Mouse (Mus musculus): Measurements from ENCODE around the gene 2310034G01Rik. TPM values are rescaled to one million over a fixed set of nuclear protein-coding genes. Genes with fewer than 3 reads are reported as not detected.

The 2310034G01Rik gene
- polyA plus RNA-seq, 1 experiment from 2014 or later = 2.6 TPM

- H3K4me2 ChIP-seq = peak overlapping the region; percentile 81
- H3K36me3 ChIP-seq = peaks cover 32% of the 10 kb centered on the region
- peaks cover 49% of the 10 kb centered on the region for H3K27me3 ChIP-seq
- H3K27ac ChIP-seq = no peak overlapping the region
- no peaks in the 10 kb centered on the region for H3K9me3 ChIP-seq (replicated peaks)
- peaks cover 24% of the 10 kb centered on the region for H3K4me1 ChIP-seq
- ATAC-seq (replicated peaks; ENCODE audit: low FRiP score) = 0 out of 2 replicates have a peak, but pooled peaks have one; percentile 2
- peak overlapping the region; percentile 41 for H3K4me3 ChIP-seq (replicated peaks)
- H3K9ac ChIP-seq = peak overlapping the region; percentile 37
- 2% methylated on average over 47 of the region's 47 CpGs for WGBS
Measured at GRCm38 (mm10) chr19:46308706-46309435, 41.2 kb downstream of the 2310034G01Rik start.

GRCm38 (mm10) chr19:46308303-46308702, 41.8 kb downstream of the 2310034G01Rik start:
- no peak for ATAC-seq (replicated peaks; ENCODE audit: low FRiP score)
- H3K4me3 ChIP-seq (replicated peaks) = peak overlapping the region; percentile 41; the same call in 1 of the 2 replicates

GRCm38 (mm10) chr19:46307781-46308180, 42.3 kb downstream of the 2310034G01Rik start:
- H3K27ac ChIP-seq = no peak overlapping the region
- peaks cover 32% of the 10 kb centered on the region for H3K36me3 ChIP-seq
- WGBS = 82% methylated on average over 16 of the region's 16 CpGs
- no peak overlapping the region for H3K9ac ChIP-seq
- no peaks in the 10 kb centered on the region for H3K9me3 ChIP-seq (replicated peaks)
- peaks cover 28% of the 10 kb centered on the region for H3K4me1 ChIP-seq
- ATAC-seq (replicated peaks; ENCODE audit: low FRiP score) = no peak
- H3K4me3 ChIP-seq (replicated peaks) = no peak overlapping the region
- peaks cover 39% of the 10 kb centered on the region for H3K27me3 ChIP-seq
- H3K4me2 ChIP-seq = no peak overlapping the region

More at GRCm38 (mm10) chr19:46308303-46308702, 41.8 kb downstream of the 2310034G01Rik start:
- peaks cover 28% of the 10 kb centered on the region for H3K4me1 ChIP-seq
- peaks cover 44% of the 10 kb centered on the region for H3K27me3 ChIP-seq
- peak overlapping the region; percentile 81 for H3K4me2 ChIP-seq
- peak overlapping the region; percentile 37; the same call in 1 of the 2 replicates for H3K9ac ChIP-seq
- H3K27ac ChIP-seq = no peak overlapping the region
- H3K9me3 ChIP-seq (replicated peaks) = no peaks in the 10 kb centered on the region
- 70% methylated on average over 16 of the region's 16 CpGs for WGBS
- H3K36me3 ChIP-seq = peaks cover 32% of the 10 kb centered on the region

GRCm38 (mm10) chr19:46306751-46307289, 43.3 kb downstream of the 2310034G01Rik start:
- Histone ChIP-seq H3K36me3 (peaks cover 29% of the 10 kb centered on the region), H3K4me3 (replicated peaks) (no peak overlapping the region), H3K27ac (no peak overlapping the region), H3K9ac (no peak overlapping the region), H3K4me2 (no peak overlapping the region), H3K9me3 (replicated peaks) (no peaks in the 10 kb centered on the region), H3K4me1 (peaks cover 28% of the 10 kb centered on the region), H3K27me3 (peaks cover 32% of the 10 kb centered on the region)
- ATAC-seq (replicated peaks; ENCODE audit: low FRiP score) = no peak
- 85% methylated on average over 9 of the region's 9 CpGs for WGBS

- ATAC-seq (replicated peaks; ENCODE audit: low FRiP score) = no peak
- Histone ChIP-seq H3K27me3 (peaks cover 27% of the 10 kb centered on the region), H3K36me3 (peaks cover 23% of the 10 kb centered on the region), H3K4me3 (replicated peaks) (peak overlapping the region; percentile 76), H3K9me3 (replicated peaks) (no peaks in the 10 kb centered on the region), H3K4me2 (peak overlapping the region; percentile 95), H3K4me1 (peaks cover 28% of the 10 kb centered on the region), H3K27ac (peak overlapping the region; percentile 90; the same call in 1 of the 2 replicates), H3K9ac (peak overlapping the region; percentile 66)
- 44% methylated on average over 4 of the region's 5 CpGs for WGBS
Measured at GRCm38 (mm10) chr19:46306268-46306610, 43.9 kb downstream of the 2310034G01Rik start.

- ATAC-seq (replicated peaks; ENCODE audit: low FRiP score) = peak; percentile 77
- Histone ChIP-seq H3K9ac (peak overlapping the region; percentile 66), H3K9me3 (replicated peaks) (no peaks in the 10 kb centered on the region), H3K4me1 (peaks cover 28% of the 10 kb centered on the region), H3K27ac (peak overlapping the region; percentile 90), H3K4me2 (peak overlapping the region; percentile 95), H3K4me3 (replicated peaks) (peak overlapping the region; percentile 76), H3K27me3 (peaks cover 27% of the 10 kb centered on the region), H3K36me3 (peaks cover 17% of the 10 kb centered on the region)
- whole genome bisulfite sequencing = under 1% methylated on average over 43 of the region's 43 CpGs
Measured at GRCm38 (mm10) chr19:46305432-46306267, 44.5 kb downstream of the 2310034G01Rik start.

GRCm38 (mm10) chr19:46304908-46305333, 45.2 kb downstream of the 2310034G01Rik start:
- Histone ChIP-seq H3K4me3 (replicated peaks) (peak overlapping the region; percentile 76), H3K27ac (peak overlapping the region; percentile 90), H3K9ac (peak overlapping the region; percentile 66), H3K36me3 (peaks cover 10% of the 10 kb centered on the region), H3K9me3 (replicated peaks) (no peaks in the 10 kb centered on the region), H3K27me3 (peaks cover 32% of the 10 kb centered on the region), H3K4me1 (peaks cover 28% of the 10 kb centered on the region), H3K4me2 (peak overlapping the region; percentile 95)
- under 1% methylated on average over 34 of the region's 34 CpGs for WGBS
- ATAC-seq (replicated peaks; ENCODE audit: low FRiP score) = peak; percentile 44

GRCm38 (mm10) chr19:46304216-46304841, 45.8 kb downstream of the 2310034G01Rik start, which contains the start of gene Nfkb2:
Gene Nfkb2, plus strand, starts transcription at chr19:46304320.
- peak; percentile 92 for ATAC-seq (replicated peaks; ENCODE audit: low FRiP score)
- H3K9ac ChIP-seq = peak within 1 kb of the TSS; percentile 66
- peaks cover 28% of the 10 kb centered on the region for H3K4me1 ChIP-seq
- H3K27me3 ChIP-seq = peaks cover 27% of the 10 kb centered on the region
- peak within 1 kb of the TSS; percentile 95 for H3K4me2 ChIP-seq
- under 1% methylated on average over 39 of the region's 39 CpGs for WGBS
- no peaks in the 10 kb centered on the region for H3K9me3 ChIP-seq (replicated peaks)
- H3K36me3 ChIP-seq = 0 out of 2 replicates have a peak, but pooled peaks cover 5% of the 10 kb centered on the region
- peak within 1 kb of the TSS; percentile 90 for H3K27ac ChIP-seq
- peak within 1 kb of the TSS; percentile 76 for H3K4me3 ChIP-seq (replicated peaks)

- no peak for ATAC-seq (replicated peaks; ENCODE audit: low FRiP score)
- Histone ChIP-seq H3K4me1 (peaks cover 23% of the 10 kb centered on the region), H3K9me3 (replicated peaks) (no peaks in the 10 kb centered on the region), H3K27me3 (peaks cover 24% of the 10 kb centered on the region), H3K27ac (peak overlapping the region; percentile 90; the same call in 1 of the 2 replicates), H3K9ac (peak overlapping the region; percentile 36; the same call in 1 of the 2 replicates), H3K4me3 (replicated peaks) (peak overlapping the region; percentile 76), H3K4me2 (peak overlapping the region; percentile 95), H3K36me3 (0 out of 2 replicates have a peak, but pooled peaks cover 5% of the 10 kb centered on the region)
- WGBS = 52% methylated on average over 18 of the region's 18 CpGs
Measured at GRCm38 (mm10) chr19:46303251-46304215, 46.6 kb downstream of the 2310034G01Rik start.

GRCm38 (mm10) chr19:46302551-46302950, 47.6 kb downstream of the 2310034G01Rik start:
- 88% methylated on average over 4 of the region's 4 CpGs for WGBS
- Histone ChIP-seq H3K4me1 (peaks cover 18% of the 10 kb centered on the region), H3K4me2 (no peak overlapping the region), H3K9me3 (replicated peaks) (no peaks in the 10 kb centered on the region), H3K27ac (no peak overlapping the region), H3K27me3 (peaks cover 14% of the 10 kb centered on the region), H3K4me3 (replicated peaks) (no peak overlapping the region), H3K36me3 (0 out of 2 replicates have a peak, but pooled peaks cover under 1% of the 10 kb centered on the region), H3K9ac (no peak overlapping the region)
- no peak for ATAC-seq (replicated peaks; ENCODE audit: low FRiP score)

Measured in kidney, embryonic 15.5 days (tissue).